ENCODE assay signal across 18 mouse cellular contexts in genomic region chr14:54014628-54015027, GRCm38 (mm10).
"Had no signal": no experiment of that assay in that cellular context is flagged by ENCODE, and none has a peak within 500 bp of the region (broad histone marks: within the 10 kb centered on the region; RNA-seq: fewer than 3 reads in every experiment).

No protein-coding gene starts in this region.

- H3K27me3 ChIP-seq: lung, embryonic 15.5 days; midbrain, embryonic 13.5 days; neural tube, embryonic 12.5 days; stomach, embryonic 15.5 days had no signal

- H3K9me3 ChIP-seq: lung, embryonic 15.5 days; megakaryocyte, embryonic 14.5 days; midbrain, embryonic 13.5 days; neural tube, embryonic 12.5 days; stomach, embryonic 15.5 days had no signal

- DNase-seq: liver, postnatal 0 days; lung, adult 2 months; lung, postnatal 14 days; lung, postnatal 36 days; right cerebral cortex, postnatal 25 days; thymus, adult 2 months; thymus, postnatal 25 days; thymus, postnatal 4 days had no signal

- H3K27ac ChIP-seq: lung, embryonic 15.5 days; macrophage; midbrain, embryonic 13.5 days; neural tube, embryonic 12.5 days; stomach, embryonic 15.5 days; stomach, postnatal 0 days had no signal

- H3K4me3 ChIP-seq: lung, embryonic 15.5 days; megakaryocyte, embryonic 14.5 days; midbrain, embryonic 13.5 days; neural tube, embryonic 12.5 days; stomach, embryonic 15.5 days had no signal

- H3K9ac ChIP-seq: liver, postnatal 0 days; lung, embryonic 15.5 days; midbrain, embryonic 13.5 days; neural tube, embryonic 12.5 days; stomach, embryonic 15.5 days had no signal

- H3K36me3 ChIP-seq: lung, embryonic 15.5 days; midbrain, embryonic 13.5 days; neural tube, embryonic 12.5 days; stomach, embryonic 15.5 days had no signal

- H3K4me2 ChIP-seq: lung, embryonic 15.5 days; midbrain, embryonic 11.5 days; midbrain, embryonic 13.5 days; neural tube, embryonic 12.5 days; stomach, embryonic 15.5 days had no signal

- ATAC-seq: liver, postnatal 0 days; lung, postnatal 0 days; midbrain, embryonic 13.5 days; midbrain, embryonic 16.5 days had no signal

- H3K4me1 ChIP-seq: lung, embryonic 15.5 days; megakaryocyte, embryonic 14.5 days; midbrain, embryonic 13.5 days; neural tube, embryonic 12.5 days; stomach, embryonic 15.5 days had no signal
